Mouse (Mus musculus): Measurements from ENCODE around the gene Thrsp.
A peak's percentile ranks its signal among the peaks of the same experiment; 100 is the strongest.
"Not testable (repeated sequence)": the region's sequence is repeated elsewhere in the genome, so short reads cannot be mapped to it uniquely, and the experiment has no call there.

Thrsp gene

DNA sequence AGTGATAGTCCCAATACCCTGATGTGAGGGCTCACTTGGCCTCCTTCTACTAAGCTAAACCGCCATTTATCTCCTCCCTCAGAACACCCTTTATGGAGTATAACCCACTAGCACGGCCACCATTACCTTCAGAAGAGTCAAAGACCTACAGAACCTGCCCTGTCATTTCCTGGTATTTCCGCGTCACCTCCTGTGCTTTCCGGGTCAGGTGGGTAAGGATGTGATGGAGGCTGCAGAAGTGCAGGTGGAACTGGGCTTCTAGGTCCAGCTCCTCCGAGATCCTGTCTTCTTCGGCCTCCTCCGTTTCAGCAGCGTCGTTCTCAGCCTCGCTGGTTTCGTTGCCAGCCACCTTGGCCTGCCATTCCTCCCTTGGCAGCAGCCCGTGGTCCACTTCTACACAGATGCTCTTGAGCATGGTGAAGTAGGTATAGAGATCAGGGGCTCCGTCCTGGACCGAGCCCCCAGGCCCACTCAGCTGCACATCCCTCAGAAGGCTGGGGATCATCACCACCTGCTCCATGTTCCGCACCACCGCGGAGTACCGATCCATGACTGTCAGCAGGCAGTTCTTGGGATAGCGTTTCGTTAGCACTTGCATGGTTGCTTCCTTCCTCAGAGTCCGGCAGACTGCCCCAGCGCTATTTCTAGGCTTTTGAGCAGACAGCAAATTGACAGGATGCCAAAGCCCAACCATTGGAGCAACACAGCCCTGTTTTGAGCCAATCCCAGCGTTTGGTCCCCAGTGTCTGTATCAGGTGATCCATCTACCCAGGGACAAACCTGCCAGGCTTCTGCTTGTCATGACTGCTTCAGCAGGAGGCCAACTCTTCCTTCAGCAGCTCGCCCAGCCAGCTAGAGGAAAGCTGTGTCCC is at the start of gene Thrsp:
Gene Thrsp (minus strand): TSS at position 825 of the 872 bp plus-strand sequence.
- peak; percentile 98 for DNase-seq

GRCm38 (mm10) chr7:97455577-97455976 is 38.0 kb upstream of the Thrsp start:
- no peak for DNase-seq

DNA sequence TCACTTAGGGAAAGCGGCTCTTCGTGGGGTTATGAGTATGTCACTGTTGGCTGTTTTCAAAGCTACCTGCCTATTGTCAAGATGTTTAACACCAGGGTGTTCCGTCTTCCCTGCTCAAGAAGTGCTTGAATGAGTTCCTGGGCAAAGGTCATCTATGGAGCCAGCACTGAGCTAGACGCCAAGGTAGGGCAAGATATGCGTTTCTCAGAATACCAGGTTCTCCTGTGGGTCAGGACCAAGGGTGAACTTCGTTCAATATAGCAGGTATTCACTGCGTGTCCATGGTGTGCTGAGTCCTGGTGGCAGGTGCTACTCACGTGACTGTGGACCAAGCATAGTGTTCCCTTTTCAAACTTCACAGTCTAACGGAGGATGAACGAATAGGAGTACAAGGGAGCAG is 37.3 kb upstream of the Thrsp start:
- no peak for DNase-seq

DNA sequence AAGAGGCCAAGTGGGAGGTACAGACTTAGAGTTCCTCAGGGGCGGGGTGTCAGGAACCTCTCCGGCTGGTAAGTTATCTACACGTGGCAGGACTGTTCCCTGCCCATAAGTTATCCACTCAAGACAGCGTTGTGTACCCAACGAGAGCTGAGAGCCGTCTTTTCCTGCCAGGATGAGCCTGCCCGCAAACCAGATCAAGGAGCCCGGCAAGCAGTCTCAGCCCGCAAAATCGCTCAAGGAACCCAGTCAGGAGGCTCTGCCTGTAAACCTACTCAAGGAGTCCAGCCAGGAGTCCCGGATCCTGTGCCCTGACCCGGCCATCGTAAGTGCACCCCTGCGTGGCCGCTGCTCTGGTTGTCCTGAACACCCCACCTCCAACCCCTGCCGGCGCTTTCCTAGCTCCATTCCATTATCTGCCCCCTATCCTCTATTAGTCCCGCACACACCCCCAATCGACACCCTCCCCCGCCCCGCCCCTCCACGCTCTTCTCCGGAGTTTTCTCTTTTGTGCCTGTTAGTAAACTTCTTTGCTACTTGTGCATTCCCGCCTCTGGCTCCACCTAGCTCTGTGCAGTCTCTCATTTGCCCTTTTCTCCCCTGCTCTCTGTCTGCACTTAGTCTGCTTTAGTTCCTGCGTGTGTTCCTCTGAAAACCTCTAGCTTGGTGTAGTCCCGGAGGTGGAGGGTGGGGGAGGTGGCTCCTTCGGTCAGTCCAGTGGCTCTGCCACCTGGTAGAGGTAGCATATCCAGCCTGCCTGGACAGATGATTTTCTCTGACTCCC is 35.8 kb upstream of the Thrsp start:
- no peak for DNase-seq

DNA sequence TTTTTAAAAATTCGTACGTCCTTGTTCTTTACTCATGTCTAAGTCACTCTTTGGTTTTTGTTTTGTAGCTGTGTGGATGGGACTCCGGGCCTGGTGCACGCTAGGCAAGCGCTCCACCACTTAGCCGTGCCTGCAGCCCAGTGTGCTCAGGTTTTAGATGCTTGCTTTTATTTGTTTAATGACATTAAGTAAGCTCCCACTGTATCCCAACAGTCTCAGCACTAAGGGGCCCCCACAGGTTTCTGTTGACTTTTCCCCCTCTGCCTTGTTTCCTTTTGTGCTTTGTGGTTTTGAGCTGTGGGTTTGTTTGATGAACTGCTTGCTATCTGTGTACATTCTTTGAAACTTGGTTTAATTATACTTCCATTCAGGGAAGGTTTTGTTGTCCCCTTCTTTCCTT is 34.7 kb upstream of the Thrsp start:
- DNase-seq = no peak

DNA sequence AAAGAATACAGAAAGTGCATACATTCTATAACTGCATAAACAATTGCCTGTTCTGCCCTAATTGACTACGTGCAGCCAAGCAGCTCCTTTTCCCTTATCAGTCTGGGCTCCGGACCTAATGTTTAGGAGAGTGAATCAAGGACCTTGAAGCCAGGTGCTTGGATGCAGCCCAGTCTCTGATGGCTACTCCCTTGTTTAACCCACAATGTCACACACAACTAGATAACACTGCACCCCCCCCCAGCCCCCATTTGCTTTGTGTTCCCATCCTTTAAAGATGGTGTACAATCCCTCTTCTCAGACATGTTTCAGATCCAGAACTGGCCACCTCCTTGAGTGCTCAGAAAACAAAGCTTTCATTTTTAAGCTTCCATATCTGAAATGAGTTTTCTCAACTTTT is 33.5 kb upstream of the Thrsp start, which contains the start of gene Kctd14:
Gene Kctd14 (plus strand): TSS at position 301 of the 400 bp plus-strand sequence.
- DNase-seq = not testable (repeated sequence)

- DNase-seq = no peak
These were observed 29.6 kb upstream of the Thrsp start for GRCm38 (mm10) chr7:97447050-97447531.

- DNase-seq = peak; percentile 85
These were observed 28.8 kb upstream of the Thrsp start for GRCm38 (mm10) chr7:97446171-97446925.

- no peak for DNase-seq
These were observed 21.5 kb upstream of the Thrsp start for GRCm38 (mm10) chr7:97438986-97439385.

- no peak for DNase-seq
These were observed 17.0 kb upstream of the Thrsp start for GRCm38 (mm10) chr7:97434517-97434916.

GRCm38 (mm10) chr7:97433517-97433916 is 16.0 kb upstream of the Thrsp start:
- DNase-seq = not testable (repeated sequence)

DNA sequence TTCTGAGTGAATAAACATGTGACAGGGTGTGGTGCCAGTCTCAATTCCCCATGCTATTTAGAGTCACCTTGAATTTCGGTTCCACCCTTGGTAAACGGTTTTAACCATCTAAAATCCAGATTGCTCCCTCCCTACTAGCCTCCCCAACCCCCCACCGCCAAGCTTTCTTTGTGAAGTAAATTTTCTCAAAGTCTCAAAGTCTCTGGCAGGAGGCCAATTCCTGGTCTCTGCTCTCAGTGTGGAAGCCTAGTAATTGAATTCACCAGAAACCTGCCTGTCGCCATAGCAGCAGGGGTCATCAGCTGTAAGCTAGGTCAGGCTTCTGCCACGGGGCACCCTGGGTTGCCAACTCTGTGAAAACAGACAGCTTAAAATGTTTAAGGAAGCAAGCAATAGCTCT is 12.2 kb upstream of the Thrsp start:
- DNase-seq = no peak

DNA sequence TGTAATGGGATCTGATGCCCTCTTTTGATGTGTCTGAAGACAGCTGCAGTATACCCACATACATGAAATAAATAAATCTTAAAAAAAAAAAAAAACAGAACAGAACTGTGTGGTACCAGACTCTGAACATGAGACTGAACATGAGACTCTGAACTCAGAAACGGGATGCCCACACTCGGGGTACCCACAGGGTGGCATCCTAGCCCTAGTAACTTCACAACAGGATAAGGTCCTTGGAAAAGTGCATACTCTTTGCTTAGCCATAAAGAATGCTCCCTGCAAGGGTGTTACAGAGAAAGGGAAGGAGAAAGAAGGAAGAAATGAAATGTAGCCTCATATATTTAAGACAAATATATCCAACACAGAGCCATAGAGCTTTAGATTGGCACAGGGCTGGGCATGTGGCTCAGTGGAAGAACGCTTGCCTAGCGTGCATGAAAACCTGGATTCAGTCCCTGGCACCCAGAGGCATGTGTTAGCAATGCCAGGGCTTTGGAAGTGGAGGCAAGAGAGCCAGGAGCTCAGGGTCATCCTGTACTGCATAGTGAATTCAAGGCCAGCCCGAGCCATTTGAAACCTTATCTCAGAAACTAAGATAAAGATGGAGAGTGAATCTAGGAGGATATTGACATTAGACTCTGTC is 10.4 kb upstream of the Thrsp start:
- peak; percentile 74 for DNase-seq

- DNase-seq = no peak
These were observed 9.8 kb upstream of the Thrsp start for GRCm38 (mm10) chr7:97427296-97427695.

DNA sequence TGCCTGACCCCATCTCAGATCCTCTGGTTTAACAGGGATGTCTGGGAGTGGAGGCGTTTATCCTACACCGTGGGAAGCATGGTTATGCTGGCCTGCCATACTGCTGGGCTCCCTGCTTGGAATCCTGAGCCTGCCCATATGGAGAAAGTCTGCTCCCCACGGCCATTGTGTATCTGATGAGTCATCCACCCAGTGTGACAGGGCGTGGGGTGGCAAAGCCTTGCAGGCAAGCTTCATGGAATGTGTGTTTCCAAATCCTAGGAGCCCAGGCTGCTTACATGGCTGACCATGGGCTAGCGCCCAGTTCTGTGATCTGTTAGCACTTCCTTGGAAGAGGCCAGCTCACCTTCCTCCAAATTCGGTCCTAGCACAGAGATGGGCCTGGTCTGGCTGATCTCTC is 9.0 kb upstream of the Thrsp start:
- peak; percentile 65 for DNase-seq

DNA sequence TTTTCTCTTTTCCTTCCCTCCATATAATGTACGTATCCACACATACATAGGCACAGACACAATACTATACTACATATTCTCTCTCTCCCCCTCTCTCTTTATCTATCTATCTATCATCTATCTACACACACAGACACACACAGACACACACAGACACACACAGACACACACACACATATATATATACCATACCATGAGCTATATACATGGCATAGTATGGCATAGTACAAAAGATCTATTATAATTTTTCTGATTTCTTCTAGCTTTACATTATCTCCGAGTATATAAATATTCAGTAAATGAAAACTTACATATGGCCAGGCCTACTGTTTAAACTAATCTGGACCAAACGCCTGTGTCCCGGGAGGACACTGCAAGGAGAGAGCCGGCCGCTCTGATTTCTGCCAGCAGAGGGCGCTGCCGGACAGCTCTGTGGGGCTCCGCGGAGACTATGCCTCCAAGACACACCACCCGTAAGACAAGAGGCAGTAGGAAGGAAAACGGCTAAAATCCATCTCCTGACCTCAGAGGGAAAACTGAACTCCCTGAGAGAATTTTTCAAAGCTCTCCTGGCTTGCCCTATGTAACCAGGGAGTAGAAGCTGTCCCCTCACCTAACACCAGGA is 7.2 kb upstream of the Thrsp start:
- DNase-seq = peak; percentile 84

- DNase-seq = no peak
These were observed 6.2 kb upstream of the Thrsp start for GRCm38 (mm10) chr7:97423754-97424153.

DNA sequence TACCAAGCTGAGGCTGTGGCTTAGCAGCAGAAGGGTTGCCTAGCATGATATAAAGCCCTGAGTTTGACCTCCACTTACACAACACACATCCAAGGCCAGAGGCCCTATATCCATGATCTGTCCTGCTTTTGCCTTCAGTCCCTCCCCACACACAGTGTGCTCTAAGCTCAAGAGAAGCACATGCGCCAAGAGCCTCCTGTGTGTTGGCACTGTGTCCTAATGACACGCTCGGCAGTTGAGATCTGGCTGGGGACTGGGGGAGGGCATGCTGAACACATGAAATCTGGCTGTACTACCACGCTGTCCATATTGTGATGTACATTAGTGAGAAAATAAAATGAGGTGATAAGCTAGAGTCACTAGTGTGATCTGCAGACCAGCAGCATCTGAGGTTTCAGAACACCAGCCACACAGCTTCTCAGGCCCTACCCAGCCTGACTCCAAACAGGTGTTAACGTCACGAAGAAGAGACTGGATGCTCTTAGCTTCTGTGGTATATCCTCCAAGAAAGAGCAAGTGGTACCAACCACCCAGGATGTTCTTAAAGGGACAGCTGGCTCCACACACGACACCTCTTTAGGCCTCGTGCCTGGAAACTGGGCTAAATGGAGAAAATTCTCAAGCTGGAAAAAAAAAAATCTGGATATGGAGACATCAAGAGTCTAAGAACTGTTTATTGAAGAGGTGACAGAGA is 3.6 kb upstream of the Thrsp start:
- DNase-seq = peak; percentile 78

DNA sequence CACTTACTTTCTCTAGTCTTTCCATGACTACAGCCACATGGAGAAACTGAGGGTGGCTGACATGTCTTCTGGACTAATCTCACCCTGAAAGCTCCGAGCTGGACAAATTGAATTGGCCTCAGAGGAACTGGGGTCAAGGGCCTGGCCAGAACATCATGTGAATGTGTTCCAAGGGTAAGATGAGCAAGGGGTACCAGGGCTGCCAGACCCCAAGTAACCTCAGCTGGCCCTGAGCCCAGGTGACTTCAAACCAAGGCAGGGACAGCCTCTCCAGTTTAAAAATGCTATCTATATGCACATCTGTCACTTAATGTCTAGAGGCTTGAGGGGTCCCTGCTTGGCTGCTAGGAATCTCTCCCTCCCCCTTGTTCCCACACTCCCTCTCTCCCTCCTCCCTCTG is 2.9 kb upstream of the Thrsp start:
- peak; percentile 55 for DNase-seq

DNA sequence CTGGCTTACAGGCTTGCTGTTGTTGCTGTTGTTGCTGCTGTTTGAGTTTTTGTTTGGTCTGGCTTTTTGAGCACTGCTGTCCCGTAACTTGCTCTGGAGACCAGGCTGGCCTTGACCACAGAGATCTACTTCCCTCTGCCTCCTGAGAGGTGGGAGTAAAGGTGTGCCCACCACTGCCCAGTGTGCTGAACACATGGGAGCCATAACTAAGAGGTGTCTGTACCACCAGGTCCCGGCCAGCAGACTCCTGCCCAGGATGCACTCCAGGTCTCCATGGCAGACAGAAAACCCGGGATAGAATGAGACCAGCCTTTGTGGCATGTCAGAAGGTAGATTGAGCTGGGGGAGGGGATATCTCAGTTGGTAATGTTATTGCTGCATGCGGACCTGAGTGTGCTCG is 1.6 kb upstream of the Thrsp start:
- DNase-seq = peak; percentile 49

DNA sequence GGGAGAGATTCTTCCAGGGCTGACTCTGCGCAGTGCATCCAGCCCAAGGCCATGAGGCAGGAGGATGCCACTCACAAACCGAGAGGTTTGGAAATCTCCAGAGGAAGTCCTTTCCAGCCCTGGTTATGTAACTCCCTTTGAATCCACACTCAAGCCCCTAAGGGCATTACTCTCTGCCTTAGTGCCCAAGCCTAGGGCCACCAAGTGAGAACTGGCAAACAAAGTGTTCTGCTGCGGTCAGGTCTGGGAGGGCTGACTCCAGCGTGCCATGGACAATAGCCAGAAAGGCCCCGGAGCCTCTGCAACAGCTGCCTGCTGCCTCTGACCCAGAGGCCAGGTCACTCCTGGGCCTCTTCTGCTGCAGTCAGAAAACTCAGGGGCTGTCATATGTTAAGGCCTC is 1.2 kb upstream of the Thrsp start:
- DNase-seq = no peak

Measured in cerebellum, adult 11-12 months (tissue).